Mouse (Mus musculus) ES-Bruce4 (cell line): Measurements from ENCODE around the gene Sdf4.

Experiments used
- CTCF ChIP-seq: IDR thresholded peaks from one replicate; pipeline ENCODE4 v1.8.1; 2011; ENCODE audit warnings: low read depth, low read length
- POLR2A ChIP-seq: IDR thresholded peaks from one replicate; pipeline ENCODE4 v1.8.1; 2011; ENCODE audit warnings: low read length; ENCODE audit not compliant: insufficient read depth

DNA sequence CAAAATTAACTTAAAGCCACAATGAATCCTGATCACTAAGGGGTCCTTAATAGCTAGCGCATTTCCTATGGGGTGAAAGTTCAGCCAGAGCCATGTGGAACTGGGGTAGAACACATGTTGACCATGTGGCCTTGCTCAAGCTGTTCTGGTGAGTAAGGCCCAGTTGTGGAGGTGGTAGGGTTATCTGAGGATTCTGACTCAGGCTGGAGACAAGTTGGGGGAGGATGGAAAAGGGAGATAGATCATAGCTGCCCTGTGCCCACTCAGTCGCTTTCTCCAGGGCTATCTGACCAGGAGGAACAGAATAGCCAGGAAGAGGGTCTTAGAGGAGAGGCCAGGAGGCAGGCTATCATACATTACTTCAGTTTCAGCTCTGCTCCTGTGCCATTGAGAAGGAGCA, 21.8 kb downstream of the Sdf4 start:
- TF ChIP-seq CTCF (no peak), POLR2A (no peak)
